Mouse (Mus musculus): ENCODE results near the gene Miga1. TPM values are rescaled to one million over a fixed set of nuclear protein-coding genes. Genes with fewer than 3 reads are reported as not detected.
A peak's percentile ranks its signal among the peaks of the same experiment; 100 is the strongest.
"Not testable (repeated sequence)": the region's sequence is repeated elsewhere in the genome, so short reads cannot be mapped to it uniquely, and the experiment has no call there.

The Miga1 gene
- total RNA-seq, 2 experiments from 2014 or later = 72.0 to 79.1 TPM

DNA sequence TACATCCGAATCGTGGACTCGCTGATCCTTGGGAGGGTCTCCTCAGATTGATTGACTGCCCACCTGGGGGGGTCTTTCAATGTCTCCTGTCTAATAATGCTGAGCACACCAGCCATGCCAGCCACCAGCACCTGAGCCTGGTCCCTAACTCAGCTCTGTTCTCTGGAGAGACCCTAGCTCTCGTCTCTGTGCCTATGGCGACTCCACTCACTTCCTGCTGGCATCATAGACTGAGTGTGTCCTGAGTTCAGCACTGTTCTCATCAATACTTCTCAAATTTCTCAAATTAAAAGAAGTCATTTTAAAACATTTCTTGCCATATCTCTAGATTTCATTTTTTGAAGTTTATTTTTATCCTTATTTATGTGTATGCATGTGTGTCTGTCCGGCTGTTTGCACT is 8.1 kb downstream of the Miga1 start:
- no peak for DNase-seq (ENCODE audit: extremely low spot score in 1 of 2, low spot score in 1 of 2)

DNA sequence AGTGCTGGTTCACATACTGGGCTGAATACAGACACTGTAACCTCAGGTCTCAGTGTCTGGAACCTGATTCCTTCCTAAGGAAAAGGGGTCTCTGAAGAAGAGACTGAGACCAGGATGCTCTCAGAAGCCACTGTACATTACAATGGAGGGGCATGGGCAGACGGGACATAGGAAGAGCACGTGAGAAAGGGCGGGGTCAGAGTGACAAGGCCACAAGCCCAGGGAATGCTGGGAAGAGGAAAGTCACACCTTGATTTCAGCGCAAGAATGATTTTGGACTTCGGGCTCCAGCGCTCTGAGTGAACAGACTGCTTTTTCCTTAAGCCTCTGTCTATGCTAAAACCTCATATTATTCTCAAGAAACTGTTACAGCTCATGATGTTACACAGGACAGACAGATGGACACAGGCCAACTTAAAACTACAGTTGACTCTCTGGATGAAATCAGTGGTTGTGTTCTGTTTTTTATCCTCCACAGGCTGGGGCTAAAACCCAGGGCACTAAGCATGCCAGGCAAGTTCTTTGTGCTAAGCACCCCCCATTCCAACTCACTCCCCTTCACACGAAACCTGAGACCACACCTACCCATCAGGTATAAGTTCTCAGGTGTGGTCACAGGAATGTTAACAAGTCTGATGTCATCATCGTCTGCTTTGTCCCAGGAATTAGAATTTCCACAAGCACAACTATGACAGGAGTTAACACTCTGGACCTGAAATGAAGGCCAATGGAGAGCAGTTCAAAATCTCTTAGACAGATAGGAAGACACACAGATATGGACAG is 18.3 kb downstream of the Miga1 start:
- no peak for DNase-seq (ENCODE audit: extremely low spot score in 1 of 2, low spot score in 1 of 2)

DNA sequence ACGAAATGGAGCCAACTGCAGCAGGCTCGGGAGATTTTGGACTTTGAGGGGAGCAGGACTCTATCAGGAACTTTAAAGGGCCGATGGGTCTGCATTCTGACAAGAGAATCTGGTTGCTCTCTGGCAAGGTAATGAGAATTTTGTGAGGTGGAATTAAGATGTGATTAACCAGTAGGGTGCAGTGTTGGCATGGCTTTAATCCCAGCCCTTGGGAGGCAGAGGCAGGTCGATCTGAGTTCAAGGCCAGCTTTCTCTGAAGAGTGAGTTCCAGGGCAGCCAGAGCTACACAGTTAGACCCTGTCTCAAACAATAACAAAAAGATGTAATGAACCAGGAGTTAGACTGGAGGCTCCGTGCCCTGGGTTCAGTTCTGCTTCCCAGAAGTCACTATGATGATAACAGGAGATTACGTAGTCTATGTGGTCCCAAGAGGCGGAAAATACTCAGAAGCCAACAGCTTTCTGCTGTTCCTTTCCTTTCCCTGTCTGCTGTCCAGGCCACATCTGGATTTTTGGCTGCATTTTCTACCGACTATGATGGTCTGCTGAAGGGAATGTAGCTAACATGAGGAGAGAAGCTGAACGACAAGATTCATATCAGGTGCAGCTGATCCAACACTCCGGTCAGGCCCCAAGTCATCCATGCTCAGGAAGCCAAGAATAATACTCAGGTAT is 19.1 kb downstream of the Miga1 start:
- no peak for DNase-seq (ENCODE audit: extremely low spot score in 1 of 2, low spot score in 1 of 2)

DNA sequence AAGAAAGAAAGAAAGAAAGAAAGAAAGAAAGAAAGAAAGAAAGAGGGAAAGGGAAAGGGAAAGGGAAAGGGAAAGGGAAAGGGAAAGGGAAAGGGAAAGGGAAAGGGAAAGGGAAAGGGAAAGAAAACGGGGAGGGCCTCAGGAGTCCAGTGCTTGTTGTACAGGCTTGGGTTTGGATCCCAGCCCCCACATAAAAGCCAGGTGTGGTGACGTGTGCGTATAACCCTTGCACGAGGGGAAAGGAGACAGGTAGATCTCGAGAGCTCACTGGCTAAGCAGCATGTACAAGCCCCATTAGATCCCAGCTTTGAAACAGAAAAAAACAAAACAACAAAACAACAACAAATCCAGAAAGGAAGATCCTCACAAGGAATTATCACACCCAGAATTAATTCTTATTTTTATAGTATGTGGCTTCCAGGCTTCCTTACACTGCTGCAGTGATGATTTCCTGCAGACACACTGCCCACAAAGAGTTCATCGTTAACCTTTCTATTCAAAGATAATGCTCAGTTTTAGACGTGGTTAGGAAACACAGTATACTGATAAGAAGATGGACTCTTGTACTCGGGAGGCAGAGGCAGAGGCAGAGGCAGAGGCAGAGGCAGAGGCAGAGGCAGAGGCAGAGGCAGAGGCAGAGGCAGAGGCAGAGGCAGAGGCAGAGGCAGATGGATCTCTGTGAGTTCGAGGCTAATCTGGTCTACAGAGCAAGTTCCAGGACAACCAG is 23.6 kb downstream of the Miga1 start:
- DNase-seq (ENCODE audit: extremely low spot score in 1 of 2, low spot score in 1 of 2) = not testable (repeated sequence)

DNA sequence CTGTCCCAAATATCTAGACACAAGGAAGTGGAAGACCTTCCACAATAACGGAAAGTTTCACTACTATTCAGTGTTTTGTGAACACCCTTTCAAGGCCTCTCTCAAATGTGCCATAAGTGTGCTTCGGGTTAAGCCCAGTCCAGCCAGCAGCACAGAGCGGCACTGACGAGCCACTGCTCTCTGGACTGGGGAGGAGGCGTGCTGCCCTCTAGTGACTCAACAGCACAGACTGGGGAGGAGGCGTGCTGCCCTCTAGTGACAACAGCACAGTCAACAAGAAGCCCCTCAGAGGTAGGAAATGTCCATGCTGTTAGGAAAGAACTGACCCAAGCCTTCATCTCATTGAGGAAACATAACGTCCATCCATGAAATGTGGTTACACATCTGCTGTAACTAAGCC is 24.6 kb downstream of the Miga1 start:
- DNase-seq (ENCODE audit: extremely low spot score in 1 of 2, low spot score in 1 of 2) = peak; percentile 28 to 64

DNA sequence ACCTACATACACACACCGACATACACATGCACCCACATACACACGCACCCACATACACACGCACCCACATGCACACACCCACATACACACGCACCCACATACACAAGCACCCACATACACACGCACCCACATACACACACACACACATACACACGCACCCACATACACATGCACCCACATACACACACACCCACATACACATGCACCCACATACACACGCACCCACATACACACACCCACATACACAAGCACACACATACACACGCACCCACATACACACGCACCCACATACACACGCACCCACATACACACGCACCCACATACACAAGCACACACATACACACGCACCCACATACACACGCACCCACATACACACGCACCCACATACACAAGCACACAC is 25.5 kb downstream of the Miga1 start:
- not testable (repeated sequence) for DNase-seq (ENCODE audit: extremely low spot score in 1 of 2, low spot score in 1 of 2)

DNA sequence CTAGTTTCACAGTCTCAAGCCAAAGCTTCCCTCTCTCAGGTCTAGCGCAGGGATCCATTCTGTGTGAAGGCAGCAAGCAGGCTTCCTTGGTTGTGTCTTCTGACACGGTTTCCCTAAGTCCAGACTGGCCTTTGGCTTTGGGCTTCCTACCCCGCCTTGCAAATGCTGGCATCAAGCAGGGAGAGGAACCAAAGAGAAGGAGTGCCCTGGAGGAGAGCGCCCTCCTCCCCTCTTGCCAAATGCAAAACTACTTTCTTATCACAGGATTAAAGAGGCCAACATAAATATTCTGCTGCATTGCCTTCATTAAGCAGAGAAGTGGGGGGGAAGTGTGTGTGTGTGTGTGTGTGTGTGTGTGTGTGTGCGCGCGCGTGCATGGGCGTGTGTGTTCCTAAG is 31.0 kb downstream of the Miga1 start:
- no peak for DNase-seq (ENCODE audit: extremely low spot score in 1 of 2, low spot score in 1 of 2)

DNA sequence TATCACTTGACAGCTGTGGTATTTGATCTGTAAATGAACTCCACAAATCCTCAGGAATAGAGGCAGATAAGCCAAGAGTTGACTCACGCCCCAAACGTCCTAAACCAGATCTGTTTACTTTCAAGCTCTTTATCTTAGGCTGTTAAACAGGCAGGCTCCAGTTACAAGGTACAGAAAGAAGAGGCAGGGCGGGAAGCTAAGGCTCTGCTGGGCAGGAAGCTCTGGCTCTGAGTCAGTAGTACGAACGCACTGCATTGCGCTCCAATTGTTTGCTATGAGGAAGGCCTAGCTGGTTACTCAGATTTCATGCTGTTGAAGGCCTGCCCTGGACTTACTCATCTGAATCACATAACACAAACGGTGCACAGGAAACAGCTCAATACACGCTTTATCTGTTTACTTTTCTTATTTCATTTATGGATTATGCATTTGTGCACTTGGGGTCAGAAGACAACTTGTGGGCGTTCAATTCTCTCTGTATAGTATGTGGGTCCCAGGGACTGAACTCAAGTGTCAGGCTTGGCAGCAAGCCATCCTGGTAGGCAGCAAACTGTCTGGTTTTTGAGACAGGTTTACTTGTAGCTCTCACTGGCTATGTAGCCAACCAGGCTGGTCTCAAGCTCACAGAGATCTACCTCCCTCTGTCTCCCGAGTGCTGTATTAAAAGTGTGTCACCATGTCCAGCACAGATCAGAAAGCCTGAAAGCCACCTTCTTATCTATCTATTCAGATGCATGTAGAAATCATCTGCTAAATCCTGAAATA is 31.5 kb downstream of the Miga1 start:
- no peak for DNase-seq (ENCODE audit: extremely low spot score in 1 of 2, low spot score in 1 of 2)

DNA sequence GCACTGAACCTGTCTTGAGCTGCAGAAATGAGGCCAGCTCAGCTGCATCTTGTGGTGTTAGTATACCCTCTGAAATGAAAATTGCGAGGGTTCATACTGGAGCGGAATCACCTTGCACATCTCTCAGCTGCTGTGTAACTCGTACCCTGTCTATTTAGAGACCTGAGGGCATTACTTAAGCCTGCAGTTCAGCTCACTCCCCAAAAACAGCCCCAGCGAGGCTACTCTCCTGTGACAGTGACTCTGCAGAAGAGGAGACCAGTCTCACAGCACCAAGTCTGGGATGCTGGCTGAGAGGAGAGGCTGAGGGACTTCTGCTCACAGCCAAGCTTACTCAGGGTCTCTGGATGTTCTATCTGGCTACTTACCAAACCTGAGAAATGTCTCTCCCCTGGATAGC is 34.2 kb downstream of the Miga1 start:
- DNase-seq (ENCODE audit: extremely low spot score in 1 of 2, low spot score in 1 of 2) = no peak

DNA sequence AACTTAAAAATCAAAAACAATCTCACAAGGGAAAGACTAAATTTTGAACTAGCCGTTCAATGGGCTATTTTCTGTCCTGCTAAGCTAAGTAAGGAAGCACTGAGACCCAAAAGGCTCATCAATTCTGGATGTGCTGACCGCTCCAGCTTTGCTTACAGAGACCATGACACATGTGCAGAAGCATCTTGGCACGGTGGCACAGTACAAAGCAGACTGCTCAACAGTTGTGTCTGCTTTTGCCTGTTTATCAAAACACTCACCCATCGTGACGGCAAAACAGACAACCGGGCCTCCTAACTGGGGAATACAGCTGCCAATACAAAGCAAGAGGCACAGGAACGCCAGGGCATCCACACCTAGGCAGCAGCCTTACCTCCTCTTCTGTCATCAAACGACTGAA is 35.1 kb downstream of the Miga1 start:
- DNase-seq (ENCODE audit: extremely low spot score in 1 of 2, low spot score in 1 of 2) = no peak

DNA sequence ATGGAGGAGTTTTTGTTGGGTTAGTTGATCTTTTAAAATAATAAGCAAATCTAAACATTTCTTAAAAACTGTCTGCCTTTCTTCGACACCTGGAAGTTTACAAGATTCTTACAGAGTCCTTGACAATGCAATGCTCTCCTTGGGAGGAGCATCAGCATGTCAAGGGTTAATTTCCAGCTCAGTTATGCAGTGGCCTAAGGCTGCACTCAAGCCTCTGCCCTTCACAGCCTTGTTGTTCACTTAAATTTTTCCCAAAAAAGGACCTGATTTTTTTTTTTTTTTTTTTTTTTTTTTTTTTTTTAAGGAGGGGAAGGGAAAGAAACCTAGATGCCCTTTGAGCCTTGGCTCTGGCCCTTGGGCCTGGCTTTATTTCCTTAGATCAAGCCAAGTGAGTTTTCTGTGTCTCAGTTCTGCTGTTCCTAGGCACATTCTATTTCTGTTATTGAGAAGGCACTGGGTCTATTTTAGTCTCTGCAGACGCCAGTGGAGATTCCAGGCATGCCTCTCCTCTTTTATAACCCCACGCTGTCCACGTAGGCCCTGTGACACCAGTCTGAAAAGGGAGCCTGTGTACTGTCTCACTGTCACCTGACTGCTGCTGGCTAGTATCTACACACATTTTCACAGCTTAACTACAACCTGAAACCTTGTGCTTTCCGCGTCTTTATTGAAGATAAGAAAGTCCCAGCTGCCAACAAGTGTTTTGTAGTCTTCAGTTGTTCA is 36.0 kb downstream of the Miga1 start:
- DNase-seq (ENCODE audit: extremely low spot score in 1 of 2, low spot score in 1 of 2) = no peak

DNA sequence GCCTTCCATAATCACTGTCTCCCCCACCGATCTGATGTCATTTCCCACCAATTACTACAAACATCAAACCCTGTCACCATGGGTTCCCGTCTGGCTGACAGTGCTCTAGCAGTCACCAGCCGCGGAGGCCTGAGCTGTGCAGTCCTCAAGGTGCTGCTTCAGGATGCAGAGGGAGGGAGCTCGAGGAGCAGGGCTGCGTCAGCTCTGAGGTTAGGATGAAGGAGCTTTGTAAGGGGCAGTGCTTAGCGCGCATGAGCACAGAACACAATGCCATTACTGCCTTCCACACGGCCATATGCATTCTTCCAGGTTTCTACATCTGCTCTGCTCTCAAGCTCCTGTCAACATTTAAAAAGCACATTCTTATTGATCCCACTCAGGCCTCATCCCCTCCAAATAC is 37.2 kb downstream of the Miga1 start:
- DNase-seq (ENCODE audit: extremely low spot score in 1 of 2, low spot score in 1 of 2) = no peak

DNA sequence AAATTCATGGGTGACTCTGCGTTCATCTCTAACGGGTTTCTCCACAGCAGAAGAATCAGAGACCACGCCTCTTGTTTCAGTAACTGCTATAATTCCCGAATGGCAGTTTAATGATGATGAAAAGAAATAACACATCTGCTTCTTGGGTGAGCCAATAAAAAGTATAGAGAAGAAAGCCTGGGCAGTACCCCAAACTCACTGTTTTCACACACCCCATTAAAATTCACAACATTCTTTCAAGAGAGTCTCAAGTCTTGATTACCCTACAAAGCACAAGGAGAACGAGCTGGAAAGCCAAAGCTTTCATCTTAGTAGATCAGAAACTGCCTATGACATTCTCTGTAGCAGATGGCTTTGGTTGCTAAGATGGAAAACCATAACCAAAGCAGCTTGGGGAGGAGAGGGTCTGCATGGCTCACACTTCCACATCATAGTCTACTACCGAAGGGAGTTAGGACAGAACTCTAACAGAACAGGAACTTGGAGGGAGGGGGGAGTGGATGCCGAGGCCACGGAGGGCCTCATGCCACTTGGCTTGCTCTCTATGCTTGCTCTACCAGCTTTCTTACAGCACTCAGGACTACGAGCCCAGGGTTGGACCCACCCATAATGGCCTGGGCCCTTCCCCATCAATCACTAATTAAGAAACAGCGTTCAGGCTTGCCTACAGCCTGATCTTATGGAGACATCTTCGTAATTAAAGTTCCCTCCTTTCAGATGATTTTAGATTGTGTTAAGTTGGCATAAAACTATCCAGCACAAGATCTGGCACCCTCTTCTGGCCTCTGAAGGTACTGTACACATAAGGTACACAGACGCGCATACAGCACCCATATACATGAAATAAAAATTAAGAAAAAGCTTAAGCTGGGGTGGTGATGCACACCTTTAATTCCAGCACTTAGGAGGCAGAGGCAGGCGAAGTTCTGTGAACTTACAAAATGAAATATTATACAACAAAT is 39.5 kb downstream of the Miga1 start:
- DNase-seq (ENCODE audit: extremely low spot score in 1 of 2, low spot score in 1 of 2) = no peak

DNA sequence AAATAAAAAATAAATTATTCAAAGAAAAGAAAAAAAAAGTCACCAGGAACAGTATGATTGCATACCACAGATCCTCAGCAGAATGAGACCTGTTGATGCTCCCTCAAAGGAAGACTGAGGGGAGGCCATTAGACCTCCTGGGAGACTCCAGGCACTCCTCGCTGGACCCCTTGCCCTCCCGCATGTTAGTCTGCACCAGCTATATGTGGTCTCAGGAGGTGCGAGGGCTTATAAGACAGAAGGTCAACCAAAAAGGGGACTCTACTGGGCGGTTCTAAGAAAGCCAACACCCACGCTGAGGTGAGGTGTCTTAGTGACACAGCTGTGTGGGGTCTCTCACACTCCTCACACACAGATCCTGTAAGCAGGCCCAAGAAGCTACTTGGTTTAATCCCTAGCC is 44.3 kb downstream of the Miga1 start:
- DNase-seq (ENCODE audit: extremely low spot score in 1 of 2, low spot score in 1 of 2) = no peak

DNA sequence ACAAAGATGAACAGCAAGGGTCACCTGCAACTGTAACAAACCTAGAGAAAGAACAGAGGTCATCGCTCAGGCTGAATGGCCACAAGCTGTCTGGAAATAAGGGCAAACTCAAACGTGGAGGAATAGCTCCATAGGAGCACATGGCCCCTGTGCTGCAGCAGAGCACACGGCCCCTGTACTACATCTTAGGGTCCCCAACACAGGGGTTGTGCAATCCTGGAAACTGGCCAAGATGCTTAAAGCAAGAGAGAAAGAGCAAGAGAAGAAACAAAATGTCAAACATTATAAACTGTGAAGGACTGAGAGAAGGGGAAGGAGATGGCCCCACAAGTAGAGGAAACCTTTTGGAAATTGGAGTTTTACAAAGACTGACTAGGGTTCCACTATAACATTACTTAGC is 45.8 kb downstream of the Miga1 start:
- DNase-seq (ENCODE audit: extremely low spot score in 1 of 2, low spot score in 1 of 2) = no peak

DNA sequence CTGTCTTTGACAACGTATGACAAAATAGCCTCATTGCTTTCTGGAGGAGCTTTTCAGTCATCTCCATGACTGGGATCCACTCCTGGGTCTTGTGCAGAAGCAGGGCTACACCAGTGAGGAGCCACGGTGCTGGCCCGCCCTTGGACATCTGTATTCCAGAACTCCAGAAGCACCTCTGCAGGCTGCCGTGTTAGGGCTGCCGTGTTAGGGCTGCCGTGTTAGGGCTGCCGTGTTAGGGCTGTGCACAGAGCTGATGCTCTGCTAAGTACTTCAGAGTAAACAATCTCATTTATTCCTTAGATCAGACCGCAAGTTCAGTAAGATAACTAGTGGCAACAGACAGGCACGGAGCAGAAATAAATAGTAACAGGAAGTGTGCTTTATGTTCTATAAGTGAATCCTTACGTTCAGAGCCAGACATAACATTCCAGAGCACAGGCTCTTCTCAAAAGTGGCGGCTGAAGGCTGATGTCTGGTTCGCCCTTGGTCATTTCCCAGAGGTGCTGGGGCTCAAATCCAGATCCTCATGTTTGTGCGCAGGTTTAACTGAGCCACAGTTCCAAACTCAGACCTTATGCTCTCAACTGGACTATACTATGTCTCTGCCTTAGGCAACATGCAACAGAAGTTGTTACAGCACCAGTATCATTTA is 46.6 kb downstream of the Miga1 start:
- DNase-seq (ENCODE audit: extremely low spot score in 1 of 2, low spot score in 1 of 2) = no peak

DNA sequence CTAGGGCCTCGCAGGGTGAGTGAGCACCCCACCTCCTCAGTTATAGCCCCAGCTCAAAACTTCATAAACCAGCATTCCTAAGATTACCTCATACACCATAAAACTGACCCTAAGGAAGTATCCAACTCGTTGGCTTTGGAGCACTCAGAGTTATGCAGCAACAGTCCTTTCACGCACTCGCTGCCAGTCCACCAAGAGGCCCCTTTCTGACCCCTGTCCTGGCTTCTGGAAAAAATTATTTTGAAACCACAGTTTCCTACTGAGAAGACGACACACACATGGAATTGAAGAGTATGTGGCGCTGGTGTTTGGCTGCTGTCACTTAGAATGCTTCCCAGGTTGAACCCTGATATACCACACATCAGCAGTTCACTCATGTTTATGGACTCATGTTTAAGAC is 48.3 kb downstream of the Miga1 start:
- no peak for DNase-seq (ENCODE audit: extremely low spot score in 1 of 2, low spot score in 1 of 2)

DNA sequence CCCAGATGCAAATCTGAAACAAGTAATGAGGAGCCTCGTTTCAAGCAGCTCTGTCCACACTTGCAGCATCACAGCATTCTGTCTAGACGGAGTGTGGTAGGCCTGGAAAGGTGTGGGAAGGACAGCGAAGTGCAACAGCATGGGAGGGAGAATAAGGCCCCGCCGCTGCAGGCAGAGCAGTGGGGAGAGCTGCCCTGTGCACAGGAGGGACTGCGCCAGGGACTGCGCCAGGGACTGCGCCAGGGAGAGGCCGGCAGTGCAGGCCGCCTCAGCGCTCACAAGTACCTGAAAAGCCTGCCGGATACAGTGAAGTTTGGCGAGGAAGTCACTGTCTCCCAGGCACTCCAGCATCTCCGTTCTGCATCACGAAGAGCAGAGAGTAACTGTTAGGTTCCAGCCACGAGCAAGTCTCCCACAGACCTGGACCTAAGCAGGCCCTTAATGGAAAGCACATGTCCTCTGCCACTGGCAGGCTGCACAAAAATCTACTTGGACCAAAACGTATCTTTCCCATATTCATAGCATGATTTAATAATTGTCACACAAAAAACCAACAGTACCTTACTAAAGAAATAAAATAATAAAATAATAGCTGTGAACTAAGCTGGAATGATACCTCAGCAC is 49.9 kb downstream of the Miga1 start:
- no peak for DNase-seq (ENCODE audit: extremely low spot score in 1 of 2, low spot score in 1 of 2)
